Mouse (Mus musculus) embryonic facial prominence, embryonic 12.5 days (tissue): ENCODE results near the gene Yars2. TPM values are rescaled to one million over a fixed set of nuclear protein-coding genes. Genes with fewer than 3 reads are reported as not detected.
"Not testable (repeated sequence)": the region's sequence is repeated elsewhere in the genome, so short reads cannot be mapped to it uniquely, and the experiment has no call there.

Source experiments
- ATAC-seq: fragments of 200-750 bp; cut with Nextera tagmentation; 2 replicates; pipeline ENCODE4 v1.8.0; 2017; ENCODE audit not compliant: insufficient number of reproducible peaks, insufficient read depth, low FRiP score, low TSS enrichment
- H3K27ac ChIP-seq: fragments of 300-500 bp; sonication (generic); 2 replicates; pipeline ENCODE4 v1.5.1; 2016; ENCODE audit warnings: mild to moderate bottlenecking
- H3K27me3 ChIP-seq: fragments of 300-500 bp; sonication (generic); 2 replicates; pipeline ENCODE4 v1.6.1; 2016; ENCODE audit warnings: mild to moderate bottlenecking, moderate library complexity
- H3K36me3 ChIP-seq: fragments of 300-500 bp; sonication (generic); 2 replicates; pipeline ENCODE4 v1.6.1; 2016; ENCODE audit warnings: mild to moderate bottlenecking
- H3K4me1 ChIP-seq: fragments of 300-500 bp; sonication (generic); 2 replicates; pipeline ENCODE4 v1.6.1; 2016
- H3K4me2 ChIP-seq: fragments of 300-500 bp; sonication (generic); replicated peaks from 2 replicates; pipeline ENCODE4 v1.6.1; 2016; ENCODE audit warnings: mild to moderate bottlenecking, moderate library complexity
- H3K4me3 ChIP-seq: fragments of 300-500 bp; sonication (generic); 2 replicates; pipeline ENCODE4 v1.5.1; 2016; ENCODE audit warnings: mild to moderate bottlenecking
- H3K9ac ChIP-seq: fragments of 300-500 bp; sonication (generic); 2 replicates; pipeline ENCODE4 v1.6.1; 2016; ENCODE audit warnings: mild to moderate bottlenecking, moderate library complexity
- H3K9me3 ChIP-seq: fragments of 300-500 bp; sonication (generic); 2 replicates; pipeline ENCODE4 v1.6.1; 2016; ENCODE audit warnings: mild to moderate bottlenecking, moderate library complexity
- WGBS: fragments of 180-500 bp; shearing (Covaris S2); methylation state at CpG from one replicate; pipeline ENCODE4 v1.1.7; 2016; 5-methylcytosine and 5-hydroxymethylcytosine counted together
- polyA plus RNA-seq: library from polyadenylated mRNA; unstranded; fragments of >200 nt; fragmentation: Nextera tagmentation; extraction: Ambion mirVana; gene quantifications from 2 replicates; pipeline ENCODE4 v1.2.1, GENCODE M21; 2016

Gene Yars2
- polyA plus RNA-seq, 1 experiment from 2014 or later, result 50.4 TPM

GRCm38 (mm10) chr16:16303888-16304287 lies 1.1 kb downstream of the Yars2 start:
- Histone ChIP-seq H3K9me3 (no peaks in the 10 kb centered on the region), H3K4me3 (peak overlapping the region; percentile 90), H3K4me1 (peaks cover 14% of the 10 kb centered on the region), H3K4me2 (peak overlapping the region; percentile 72), H3K9ac (peak overlapping the region; percentile 86; the same call in 1 of the 2 replicates), H3K27ac (no peak overlapping the region; the same call in 1 of the 2 replicates), H3K27me3 (no peaks in the 10 kb centered on the region), H3K36me3 (peaks cover 16% of the 10 kb centered on the region)
- 20% methylated on average over 7 of the region's 7 CpGs for WGBS
- no peak for ATAC-seq

GRCm38 (mm10) chr16:16311319-16311718 lies 8.6 kb downstream of the Yars2 start:
- no peaks in the 10 kb centered on the region for H3K4me1 ChIP-seq
- ATAC-seq, result no peak
- 82% methylated on average over 5 of the region's 5 CpGs for WGBS
- H3K4me3 ChIP-seq, result no peak overlapping the region
- no peak overlapping the region for H3K9ac ChIP-seq
- no peaks in the 10 kb centered on the region for H3K9me3 ChIP-seq
- H3K36me3 ChIP-seq, result peaks cover 45% of the 10 kb centered on the region
- no peak overlapping the region for H3K27ac ChIP-seq
- no peaks in the 10 kb centered on the region for H3K27me3 ChIP-seq
- H3K4me2 ChIP-seq, result no peak overlapping the region

DNA sequence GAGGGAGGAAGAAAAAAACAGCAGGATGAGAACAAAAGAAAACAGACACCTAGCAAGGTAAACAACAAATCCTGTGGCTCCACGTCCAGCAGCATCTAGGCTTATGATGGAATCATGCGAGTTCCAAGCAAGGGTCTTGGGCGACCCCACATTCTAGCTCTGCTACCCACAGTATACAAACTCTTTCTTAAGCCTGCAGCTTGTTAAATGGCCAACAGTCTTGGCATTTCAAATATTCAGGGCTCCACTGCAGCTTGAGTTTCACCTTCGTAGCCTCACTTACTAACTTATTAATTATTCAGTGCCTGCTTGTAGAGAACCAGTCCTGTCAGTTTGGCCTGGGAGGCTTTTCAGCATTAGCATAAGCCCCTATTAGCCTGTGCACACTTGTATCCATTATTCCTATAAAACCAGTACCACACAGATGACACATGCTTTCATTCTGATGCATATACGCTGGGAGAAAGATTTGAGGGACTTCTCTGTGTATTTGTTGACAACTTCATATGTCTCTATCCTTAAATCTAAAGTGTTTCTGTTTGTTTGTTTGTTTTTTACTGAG lies 23.1 kb downstream of the Yars2 start:
- WGBS, result 78% methylated on average over 5 of the region's 5 CpGs
- Histone ChIP-seq H3K4me3 (no peak overlapping the region), H3K36me3 (peaks cover 32% of the 10 kb centered on the region), H3K27ac (no peak overlapping the region), H3K27me3 (no peaks in the 10 kb centered on the region), H3K9ac (no peak overlapping the region), H3K4me2 (no peak overlapping the region), H3K4me1 (no peaks in the 10 kb centered on the region), H3K9me3 (no peaks in the 10 kb centered on the region)
- no peak for ATAC-seq

- whole genome bisulfite sequencing, result 93% methylated on average over 5 of the region's 5 CpGs
- Histone ChIP-seq H3K9me3 (no peaks in the 10 kb centered on the region), H3K4me3 (no peak overlapping the region), H3K9ac (no peak overlapping the region), H3K27me3 (no peaks in the 10 kb centered on the region), H3K27ac (no peak overlapping the region), H3K4me1 (no peaks in the 10 kb centered on the region), H3K4me2 (no peak overlapping the region), H3K36me3 (no peaks in the 10 kb centered on the region)
- no peak for ATAC-seq
Measured at GRCm38 (mm10) chr16:16346420-16346819, 43.7 kb downstream of the Yars2 start.

GRCm38 (mm10) chr16:16357908-16358307 lies 55.1 kb downstream of the Yars2 start:
- H3K36me3 ChIP-seq, result no peaks in the 10 kb centered on the region
- WGBS, result 16% methylated on average over 6 of the region's 6 CpGs
- H3K27ac ChIP-seq, result no peak overlapping the region
- peak overlapping the region; percentile 92 for H3K9ac ChIP-seq
- H3K9me3 ChIP-seq, result no peaks in the 10 kb centered on the region
- no peaks in the 10 kb centered on the region for H3K27me3 ChIP-seq
- H3K4me3 ChIP-seq, result peak overlapping the region; percentile 97
- H3K4me2 ChIP-seq, result peak overlapping the region; percentile 73
- H3K4me1 ChIP-seq, result no peaks in the 10 kb centered on the region
- no peak for ATAC-seq

DNA sequence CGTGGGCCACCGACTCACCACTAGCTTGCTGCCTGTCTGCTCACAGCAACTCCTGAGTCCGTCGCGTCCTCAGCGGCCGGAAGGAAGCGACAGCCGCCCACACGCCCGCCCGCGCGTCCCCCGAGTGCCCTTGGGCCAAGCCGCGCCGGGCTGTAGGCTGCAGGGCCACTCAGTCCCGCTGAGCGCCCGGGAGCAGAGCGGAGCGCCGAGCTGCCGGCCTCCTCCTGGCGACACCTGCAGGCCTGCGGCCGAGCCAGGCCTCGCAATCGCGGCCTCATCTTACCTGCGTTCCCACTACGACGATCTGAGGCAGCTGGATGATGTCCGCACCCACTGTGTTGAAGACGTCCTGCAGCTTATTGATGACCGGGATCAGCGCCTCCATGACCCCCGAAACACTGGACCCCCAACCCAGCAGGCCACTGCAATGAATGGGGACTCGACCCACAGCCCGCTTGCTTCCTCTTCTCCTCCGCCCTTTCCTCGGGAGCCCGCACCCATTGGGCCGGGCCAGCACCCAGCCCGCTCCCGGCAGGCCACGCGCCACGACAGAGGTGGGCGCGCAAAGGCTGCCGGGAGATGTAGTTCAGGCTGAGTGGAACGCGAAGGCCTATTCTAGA lies 55.8 kb downstream of the Yars2 start, which contains the start of gene Dnm1l:
TSS of gene Dnm1l (minus strand) at position 479 of the 620 bp plus-strand sequence.
- Histone ChIP-seq H3K4me1 (no peaks in the 10 kb centered on the region), H3K9ac (peak within 1 kb of the TSS; percentile 92), H3K4me3 (peak within 1 kb of the TSS; percentile 97), H3K36me3 (no peaks in the 10 kb centered on the region), H3K27ac (peak within 1 kb of the TSS; percentile 86), H3K9me3 (no peaks in the 10 kb centered on the region), H3K4me2 (peak within 1 kb of the TSS; percentile 73), H3K27me3 (no peaks in the 10 kb centered on the region)
- ATAC-seq, result peak; percentile 99
- under 1% methylated on average over 55 of the region's 55 CpGs for WGBS

- not testable (repeated sequence) for H3K27ac ChIP-seq, H3K4me1 ChIP-seq, H3K36me3 ChIP-seq, H3K27me3 ChIP-seq, H3K9me3 ChIP-seq, ATAC-seq
- WGBS, result 55% methylated on average over 9 of the region's 9 CpGs
- Histone ChIP-seq H3K4me3 (peak overlapping the region; percentile 97), H3K9ac (peak overlapping the region; percentile 92; the same call in 1 of the 2 replicates), H3K4me2 (peak overlapping the region; percentile 73)
Measured at GRCm38 (mm10) chr16:16359101-16359482, 56.3 kb downstream of the Yars2 start.

Other genes with a start within 250 kb of the Yars2 start
- 4.2 and 4.4 TPM in 2 replicates for gene Pkp2, start 89.6 kb upstream of the Yars2 start, polyA plus RNA-seq
- gene Dnm1l, start 56.0 kb downstream of the Yars2 start, polyA plus RNA-seq, result 64.6 and 65.6 TPM in 2 replicates